In genomic region chrX:74084946-74085498, GRCm38 (mm10) we compare ENCODE assay signal across 8 mouse cellular contexts. TPM values are rescaled to one million over a fixed set of nuclear protein-coding genes. Genes with fewer than 3 reads are reported as not detected.
DNase-seq lines count a peak whose midpoint lies in the region; ATAC-seq lines count a peak whose summit lies in the region.

No protein-coding gene starts in this region.

- H3K9ac ChIP-seq in hindbrain, embryonic 13.5 days = peak overlapping the region; percentile 80

- peaks cover 20% of the 10 kb centered on the region for H3K4me1 ChIP-seq in hindbrain, embryonic 13.5 days (replicated peaks)

- H3K36me3 ChIP-seq in hindbrain, embryonic 13.5 days = no peaks in the 10 kb centered on the region

- H3K4me2 ChIP-seq in hindbrain, embryonic 13.5 days = peak overlapping the region; percentile 62

- WGBS in hindbrain, embryonic 13.5 days = 9% methylated on average over 37 of the region's 56 CpGs

- H3K27me3 ChIP-seq in hindbrain, embryonic 13.5 days = no peaks in the 10 kb centered on the region

- peak overlapping the region; percentile 55 for H3K4me3 ChIP-seq in hindbrain, embryonic 13.5 days

- peak; percentile 81 for ATAC-seq in hindbrain, embryonic 13.5 days (ENCODE audit: low FRiP score)

- H3K9me3 ChIP-seq in hindbrain, embryonic 13.5 days = no peaks in the 10 kb centered on the region

- H3K27ac ChIP-seq in hindbrain, embryonic 13.5 days = peak overlapping the region; percentile 97

- peak; percentile 86 for DNase-seq in R1 (ENCODE audit: low read depth, low spot score)
- DNase-seq in cerebellum, postnatal 14 days = peak; percentile 85
- DNase-seq in frontal cortex, postnatal 14 days (ENCODE audit: low spot score in 2 of 2) = peak; percentile 57 to 60
- peak; percentile 60 to 64 for DNase-seq in layer of hippocampus, postnatal 25 days (ENCODE audit: extremely low spot score in 1 of 2, low spot score in 1 of 2)
- DNase-seq in lung, postnatal 14 days = peak; percentile 76
- DNase-seq in ovary, postnatal 36 days (ENCODE audit: low spot score) = peak; percentile 77
- peak; percentile 84 for DNase-seq in thymus, postnatal 14 days

RNA-seq across cellular contexts. Expression of gene Opn1mw, which starts 42.2 kb away (rescaled TPM):
- polyA plus RNA-seq in hindbrain, embryonic 13.5 days (2015; fragmentation: Nextera tagmentation; extraction: Ambion mirVana) = not detected in 2 replicates
- under 1 TPM in 1 of 2 experiments, not detected in 1; 0.62 TPM for total RNA-seq in layer of hippocampus, postnatal 25 days (2021)

RNA-seq across cellular contexts. Expression of gene Mecp2, which starts 50.1 kb away (rescaled TPM):
- 14.0 and 14.7 TPM in 2 replicates for polyA plus RNA-seq in hindbrain, embryonic 13.5 days (2015; fragmentation: Nextera tagmentation; extraction: Ambion mirVana)
- 10 to 100 TPM; 75.6 to 88.8 TPM for total RNA-seq in layer of hippocampus, postnatal 25 days (2021)

Comparison
In these comparisons a context has a peak if more than half of its experiments do, and no peak if none do; other contexts are left out.
1. Peak in every context shown above with its lines: DNase-seq, ATAC-seq, H3K4me3 ChIP-seq and H3K27ac ChIP-seq.